Mouse (Mus musculus) liver, embryonic 14.5 days (tissue): Measurements from ENCODE around the gene Adsl.

ENCODE experiments used
- CTCF ChIP-seq: IDR thresholded peaks from 2 replicates; pipeline ENCODE4 v1.5.1; 2016; ENCODE audit warnings: antibody characterized with exemption, low read depth, control low read depth
- EP300 ChIP-seq: IDR thresholded peaks from 2 replicates; pipeline ENCODE4 v1.6.1; 2016; ENCODE audit warnings: antibody characterized with exemption, low read depth

DNA sequence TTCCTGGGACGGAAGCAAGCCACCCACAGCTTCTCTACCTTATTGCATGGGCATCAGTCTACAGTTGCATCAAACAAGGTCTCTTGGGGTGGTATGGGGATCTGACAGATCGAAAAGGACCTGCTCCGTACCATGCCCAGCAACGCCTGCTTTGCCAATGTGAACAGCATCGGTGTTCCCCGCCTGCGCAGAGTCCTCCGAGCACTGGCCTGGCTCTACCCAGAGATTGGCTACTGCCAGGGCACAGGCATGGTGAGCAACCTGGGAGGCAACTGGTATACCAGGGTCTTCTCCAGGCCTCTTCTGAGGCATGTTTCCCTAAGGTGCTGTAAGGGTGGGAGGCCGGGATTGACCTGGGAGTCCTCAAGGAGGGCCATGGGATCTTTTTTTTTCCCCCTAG lies 59.0 kb downstream of the Adsl start:
- TF ChIP-seq CTCF (no peak), EP300 (no peak)
